Mouse (Mus musculus) thymus, adult 18-20 months (tissue): ENCODE results near the gene Man1c1.

Experiments
- DNase-seq, 2 experiments: peaks; one replicate each; pipeline ENCODE4 v3.0.0; 2022; ENCODE audit warnings: mixed read lengths in 2 of 2

The Man1c1 gene

DNA sequence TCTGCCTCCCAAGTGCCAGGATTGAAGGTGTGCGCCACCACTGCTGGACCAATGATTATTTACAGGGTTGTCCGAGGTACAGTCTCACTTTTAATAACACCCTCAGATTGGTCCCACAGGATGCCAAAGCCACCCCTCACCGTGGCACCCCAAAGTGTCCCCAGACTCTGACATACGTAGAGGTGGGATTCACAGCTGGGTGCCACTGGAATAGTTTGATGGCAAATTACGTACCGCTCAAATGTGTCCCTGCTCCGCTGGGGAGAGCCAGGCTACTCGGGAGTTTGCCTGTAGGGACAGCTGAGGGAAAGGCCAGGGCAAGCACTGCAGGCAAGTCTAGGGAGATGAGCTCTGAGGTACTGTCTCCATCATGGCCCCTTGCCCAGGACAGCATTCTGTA lies 30.9 kb downstream of the Man1c1 start:
- no peak for DNase-seq

DNA sequence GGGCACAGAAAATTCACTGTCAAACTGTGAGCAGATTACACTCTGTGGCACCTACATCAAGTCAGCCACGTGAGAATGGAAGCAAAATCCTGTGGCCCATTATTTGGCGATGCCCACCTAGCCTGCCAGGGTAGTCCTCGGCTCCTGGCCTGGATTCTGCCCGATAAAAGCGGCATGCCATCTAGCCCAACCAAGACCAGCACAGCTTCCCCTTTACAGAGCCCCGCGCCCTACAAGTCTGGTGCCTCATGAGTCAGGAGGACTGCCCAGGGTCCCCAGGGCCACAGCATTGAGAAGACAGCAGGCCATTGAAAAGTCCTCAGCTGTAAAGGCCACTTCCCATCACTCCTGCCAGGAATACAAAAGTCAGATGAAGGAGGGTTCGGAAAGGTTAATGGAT lies 31.8 kb downstream of the Man1c1 start:
- no peak for DNase-seq

GRCm38 (mm10) chr4:134671660-134672173 lies 32.4 kb downstream of the Man1c1 start:
- DNase-seq: no peak

DNA sequence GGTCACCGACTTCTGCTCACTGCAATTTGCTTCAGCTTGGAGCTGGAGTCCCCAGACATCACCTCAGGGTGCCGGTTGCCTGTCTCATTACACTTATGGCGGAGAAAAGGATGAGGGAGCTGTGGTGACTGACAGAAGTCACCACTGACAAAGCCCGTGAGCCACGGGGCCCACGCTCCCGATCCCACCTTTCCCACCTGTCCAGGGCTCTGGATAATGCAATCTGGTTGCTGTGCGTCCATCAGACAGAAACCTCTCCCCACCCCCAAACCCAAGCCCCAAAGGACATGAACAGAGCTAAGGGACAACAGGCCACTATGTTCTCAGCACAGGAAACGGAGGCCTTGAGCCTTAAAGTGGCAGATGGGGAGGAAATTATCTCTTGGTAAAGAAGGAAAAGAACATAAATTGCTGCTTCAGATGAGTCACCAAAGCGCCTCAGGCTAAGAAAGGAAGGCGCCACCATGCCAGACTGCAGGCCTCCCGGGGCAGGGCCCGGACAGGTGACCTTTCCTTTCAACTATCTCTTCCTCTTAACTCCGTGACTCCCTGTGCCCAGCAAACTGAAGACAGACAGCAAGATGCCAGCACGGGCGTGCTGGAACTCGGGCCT lies 34.2 kb downstream of the Man1c1 start:
- no peak for DNase-seq

DNA sequence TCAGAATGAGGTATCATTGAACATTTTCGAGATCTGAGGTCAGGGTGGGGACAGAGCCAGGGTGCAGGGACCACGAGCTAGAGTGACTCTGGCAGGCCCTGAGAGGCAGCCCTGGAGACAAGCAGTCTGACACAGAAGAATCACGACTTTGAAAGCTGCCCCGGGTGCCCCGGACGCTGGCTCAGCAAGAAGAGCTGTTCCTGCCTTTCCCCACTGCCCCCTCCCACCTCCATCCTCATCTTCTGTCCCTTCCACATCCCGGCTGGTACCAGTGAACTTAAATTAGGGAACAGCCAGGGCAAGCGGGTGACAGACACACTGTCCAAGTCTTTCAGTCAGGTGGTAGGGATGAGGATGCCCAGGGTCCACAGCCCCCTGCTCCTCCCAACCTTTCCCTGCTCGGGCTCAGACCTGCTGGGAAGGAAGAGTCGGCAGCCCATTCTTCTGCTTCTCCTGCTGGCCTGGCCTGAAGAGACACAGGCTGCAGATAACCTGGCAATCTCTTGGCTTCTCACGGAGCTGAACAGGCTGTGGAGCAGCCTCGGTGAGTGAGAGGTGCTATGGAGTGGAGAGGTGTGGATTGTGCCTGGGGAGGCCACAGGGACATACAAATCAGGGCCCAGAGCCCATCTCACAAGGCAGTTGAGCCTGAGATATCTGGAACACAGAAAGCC lies 35.6 kb downstream of the Man1c1 start:
- DNase-seq: no peak

DNA sequence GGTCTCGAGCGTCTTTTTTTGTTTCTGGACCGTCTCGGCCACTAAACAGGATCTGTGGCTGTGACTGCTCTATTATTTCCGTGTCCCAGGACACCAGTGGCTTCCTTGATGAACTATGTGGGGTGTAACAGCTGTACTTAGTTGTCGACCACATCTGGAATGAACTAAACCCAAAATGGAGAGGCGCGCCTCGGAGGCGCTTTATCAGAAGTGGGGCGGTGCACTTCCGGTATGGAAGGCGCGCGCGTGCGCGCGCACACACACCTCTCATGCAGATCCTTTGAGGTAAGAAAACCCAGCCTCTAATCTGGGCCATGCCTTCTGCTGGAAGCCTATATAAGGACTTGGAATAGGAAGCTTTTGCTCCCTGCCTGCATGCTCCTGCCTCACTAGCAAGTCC lies 37.7 kb downstream of the Man1c1 start:
- no peak for DNase-seq

GRCm38 (mm10) chr4:134663052-134663451 lies 41.0 kb downstream of the Man1c1 start:
- no peak for DNase-seq

DNA sequence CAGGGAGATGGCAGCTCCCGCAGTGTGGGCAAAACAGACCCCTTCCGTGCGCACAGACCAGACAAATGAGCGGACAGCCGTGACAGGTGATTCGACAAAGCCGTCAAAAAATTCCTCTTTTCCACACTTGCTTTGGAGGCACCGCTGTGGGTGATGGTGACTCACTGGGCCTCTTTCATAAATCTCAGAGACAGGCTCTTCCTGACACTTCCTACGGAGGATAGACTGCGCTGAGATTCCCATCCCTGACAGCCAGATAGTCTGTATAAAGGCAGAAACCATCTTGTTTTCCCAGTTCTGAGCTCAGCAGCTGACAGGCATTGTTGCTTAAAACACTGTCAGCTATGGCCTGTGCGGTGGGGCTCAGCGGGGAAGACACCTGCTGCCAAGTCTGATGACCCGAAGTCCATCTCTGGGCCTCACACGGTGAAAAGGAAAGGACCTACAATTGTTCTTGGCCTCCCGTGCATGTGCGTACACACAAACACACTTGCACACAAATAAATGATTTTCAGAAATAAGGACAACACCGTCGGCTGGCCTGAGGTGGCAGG lies 43.4 kb downstream of the Man1c1 start:
- DNase-seq: no peak

GRCm38 (mm10) chr4:134659354-134660301 lies 44.5 kb downstream of the Man1c1 start:
- DNase-seq: no peak

DNA sequence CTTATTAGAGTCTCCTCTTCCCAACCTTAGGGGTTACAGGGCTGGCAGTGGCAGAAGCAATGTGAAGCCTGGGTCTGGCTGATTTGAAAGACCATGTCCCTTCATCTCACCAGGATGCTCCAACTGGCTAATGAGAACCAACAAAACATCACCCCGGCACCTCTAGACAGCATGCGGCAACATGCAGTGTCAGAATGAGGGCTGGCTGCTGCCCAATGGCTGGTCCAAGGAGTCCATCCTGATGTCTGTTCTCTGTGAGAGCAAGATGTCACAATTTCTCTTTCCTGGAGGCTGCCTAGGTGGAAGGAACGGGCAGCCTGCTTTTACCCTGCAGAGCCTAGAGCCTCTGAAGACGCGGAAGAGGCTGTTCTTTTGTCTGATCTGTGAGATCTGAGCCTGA lies 46.6 kb downstream of the Man1c1 start:
- DNase-seq: no peak

DNA sequence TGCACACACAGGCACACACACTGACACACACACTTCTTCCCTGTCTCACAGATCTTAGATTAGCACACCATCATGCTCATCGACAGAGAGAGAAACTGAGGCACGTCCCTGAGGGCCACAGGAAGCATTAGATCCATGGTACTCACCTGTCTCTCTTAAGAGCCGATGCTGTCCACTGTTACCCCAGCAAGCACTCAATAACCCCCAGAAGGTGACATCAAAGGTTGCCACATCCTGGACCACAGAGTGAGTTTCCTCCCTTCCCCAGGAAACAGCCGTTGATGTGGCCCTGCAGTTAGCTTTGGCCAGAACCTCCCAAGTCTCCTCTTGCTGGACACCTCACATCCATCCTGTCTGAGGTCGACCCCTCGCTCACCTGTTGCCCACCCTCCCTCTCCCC lies 49.7 kb downstream of the Man1c1 start:
- DNase-seq: no peak

GRCm38 (mm10) chr4:134652720-134653119 lies 51.4 kb downstream of the Man1c1 start:
- no peak for DNase-seq

DNA sequence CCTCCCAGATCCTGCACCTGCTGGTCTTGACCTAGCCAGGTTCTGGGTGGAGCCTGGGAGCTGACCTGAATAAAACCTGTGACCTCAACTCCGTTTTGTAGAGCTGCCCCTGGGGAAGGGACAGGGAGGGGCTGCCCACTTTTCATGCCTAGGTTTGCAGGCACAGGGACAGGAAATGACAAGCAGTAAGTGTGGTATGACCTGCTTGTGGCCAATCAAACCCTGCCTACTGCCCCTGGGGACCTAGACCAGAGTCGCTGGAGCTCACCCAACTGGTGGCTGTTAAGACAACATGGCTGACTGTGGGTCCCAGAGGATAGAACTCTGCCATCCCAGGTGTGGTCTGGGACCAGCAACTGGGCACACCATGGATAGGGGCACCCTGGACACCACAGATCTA lies 51.9 kb downstream of the Man1c1 start:
- no peak for DNase-seq

GRCm38 (mm10) chr4:134651358-134651757 lies 52.7 kb downstream of the Man1c1 start:
- DNase-seq: no peak

GRCm38 (mm10) chr4:134645042-134645948 lies 58.8 kb downstream of the Man1c1 start:
- no peak for DNase-seq

GRCm38 (mm10) chr4:134644410-134644809 lies 59.7 kb downstream of the Man1c1 start:
- no peak for DNase-seq

DNA sequence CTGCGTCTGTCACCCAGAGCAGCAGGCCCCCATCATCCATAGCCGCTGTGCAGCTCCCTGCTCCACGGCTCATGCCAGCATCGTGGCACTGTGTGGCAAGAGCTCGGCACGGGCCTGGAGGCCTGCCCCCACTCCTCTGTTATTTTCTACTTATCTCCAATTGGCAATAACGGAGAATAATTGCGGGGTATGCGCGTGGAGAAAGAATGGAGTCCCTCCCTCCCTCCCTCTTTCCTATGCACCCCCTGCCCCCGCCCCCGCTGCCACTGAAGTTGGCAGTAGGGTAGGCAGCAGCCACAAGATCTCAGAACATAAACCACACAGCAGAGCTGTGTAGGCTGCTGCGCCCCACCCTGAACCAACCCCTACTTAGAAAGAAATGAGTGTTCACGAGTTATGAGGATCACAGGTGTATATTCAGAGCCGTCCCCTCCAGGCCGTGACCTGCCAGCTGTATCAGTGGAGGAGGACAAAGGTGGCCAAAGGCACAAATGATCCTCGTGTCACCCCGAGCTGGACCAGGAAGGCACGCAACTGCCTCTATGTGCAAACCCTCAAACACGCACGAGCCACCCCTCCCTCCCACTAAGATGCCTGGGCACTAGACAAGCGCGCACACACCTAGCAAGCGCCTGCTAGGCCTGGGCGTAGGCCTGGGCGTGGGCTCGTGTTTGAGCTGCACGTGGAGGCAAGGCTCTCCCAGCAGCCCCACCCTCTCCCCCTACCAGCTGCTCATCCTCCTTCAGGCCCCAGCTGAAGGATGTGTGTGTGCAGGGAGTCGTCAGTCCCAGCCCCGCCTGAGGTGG lies 62.2 kb downstream of the Man1c1 start:
- no peak for DNase-seq

GRCm38 (mm10) chr4:134639325-134639724 lies 64.8 kb downstream of the Man1c1 start:
- DNase-seq: no peak

DNA sequence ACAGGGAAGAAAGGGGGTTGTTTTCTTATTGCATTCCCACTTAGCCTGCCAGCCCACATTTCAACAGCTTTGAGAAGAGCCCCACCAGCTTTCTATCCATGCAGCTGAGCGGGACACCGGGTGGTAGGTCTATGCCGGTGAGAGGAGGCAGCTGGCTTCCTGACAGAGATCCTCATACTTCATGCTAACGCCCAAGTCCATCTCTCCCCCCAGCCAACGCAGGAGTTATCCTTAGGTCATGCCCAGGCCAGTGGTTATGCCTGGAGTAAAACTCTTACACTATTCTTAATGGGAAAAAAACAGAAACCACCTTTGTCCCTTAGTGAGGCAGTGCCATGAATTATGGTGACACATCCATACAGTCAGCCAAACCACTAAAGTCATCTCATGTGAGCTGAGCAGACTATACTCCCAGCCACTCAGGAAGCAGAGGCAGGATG lies 66.0 kb downstream of the Man1c1 start:
- no peak for DNase-seq

DNA sequence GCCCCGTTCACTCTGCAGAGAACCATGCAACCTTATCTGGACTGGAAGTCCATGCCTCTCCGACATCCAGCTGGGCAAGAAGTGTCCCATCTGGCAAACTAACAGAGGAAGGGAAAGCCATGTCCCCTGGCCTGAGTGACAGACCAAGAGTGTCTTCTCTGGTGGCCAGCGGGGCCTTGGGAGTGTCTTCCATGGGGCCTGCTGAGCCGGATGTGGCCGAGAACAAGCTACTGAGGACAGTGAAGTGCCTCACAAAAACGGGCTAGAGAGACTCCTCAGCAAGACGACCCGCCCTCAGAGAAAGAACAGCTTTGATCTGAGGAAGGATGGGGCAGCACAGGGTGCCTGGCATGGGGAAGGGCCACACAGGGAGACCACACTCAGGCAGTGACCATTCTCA lies 67.7 kb downstream of the Man1c1 start:
- no peak for DNase-seq

DNA sequence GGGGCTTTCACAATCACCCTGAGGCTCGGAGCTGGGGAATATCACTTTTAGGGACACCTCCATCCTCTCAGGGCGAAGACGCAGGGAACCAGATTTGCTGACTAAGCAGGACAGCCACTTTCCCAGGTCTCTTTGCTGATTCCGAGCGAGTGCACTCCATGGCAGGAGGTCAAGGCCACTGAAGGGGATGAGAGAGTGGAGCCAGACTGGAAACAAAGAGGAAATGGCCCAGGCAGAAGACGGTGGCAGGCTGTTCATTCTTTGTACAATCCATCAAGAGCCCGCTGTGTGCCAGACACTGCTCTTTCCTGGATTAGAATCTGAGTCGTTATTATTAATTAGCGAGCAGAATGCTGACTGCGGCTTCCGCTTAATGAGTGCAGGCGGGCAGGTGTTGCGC lies 70.1 kb downstream of the Man1c1 start:
- no peak for DNase-seq
